Mouse (Mus musculus): Measurements from ENCODE around the gene Slc9a4. TPM values are rescaled to one million over a fixed set of nuclear protein-coding genes. Genes with fewer than 3 reads are reported as not detected.
A peak's percentile ranks its signal among the peaks of the same experiment; 100 is the strongest.
"Not testable (repeated sequence)": the region's sequence is repeated elsewhere in the genome, so short reads cannot be mapped to it uniquely, and the experiment has no call there.

Gene Slc9a4
- total RNA-seq, 2 experiments from 2014 or later, result 0.64 to 0.97 TPM

- DNase-seq, result no peak
- intact Hi-C loops (cut with DNase I), result loop anchor here (5.0 kb wide), 2 partner anchors 282 to 542 kb away; no protein-coding TSS in a partner anchor
- TF ChIP-seq CTCF (IDR thresholded peaks at IDR 0.05), result no peak
- peak overlapping the region; percentile 1; the same call in 1 of the 2 replicates for H3K4me3 ChIP-seq
- peak overlapping the region; percentile 46; the same call in 1 of the 2 replicates for H3K27ac ChIP-seq
These were observed 79.1 kb downstream of the Slc9a4 start for GRCm38 (mm10) chr1:40659017-40659416.

DNA sequence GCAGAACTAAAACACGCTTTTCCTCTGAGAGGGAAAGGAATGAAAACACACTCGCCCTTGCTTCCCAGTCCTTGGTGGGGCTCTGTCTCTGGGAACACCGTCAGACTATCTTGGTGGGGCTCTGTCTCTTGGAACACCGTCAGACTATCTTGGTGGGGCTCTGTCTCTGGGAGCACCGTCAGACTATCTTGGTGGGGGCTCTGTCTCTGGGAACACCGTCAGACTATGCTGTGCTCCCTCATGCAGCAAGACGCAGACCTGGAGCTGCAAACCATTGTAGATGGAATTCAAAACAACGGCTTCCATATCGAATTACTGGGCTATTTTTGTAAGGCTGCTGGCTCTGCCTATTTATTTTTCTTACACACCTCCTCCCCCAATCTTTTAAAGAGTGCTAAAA, 79.6 kb downstream of the Slc9a4 start:
- TF ChIP-seq CTCF (IDR thresholded peaks at IDR 0.05), result no peak
- intact Hi-C loops (cut with DNase I), result loop anchor here (5.0 kb wide), 2 partner anchors 282 to 542 kb away; no protein-coding TSS in a partner anchor
- no peak for DNase-seq
- Histone ChIP-seq H3K27ac (peak overlapping the region; percentile 46; the same call in 1 of the 2 replicates), H3K4me3 (peak overlapping the region; percentile 1; the same call in 1 of the 2 replicates)

- Histone ChIP-seq H3K27ac (no peak overlapping the region), H3K4me3 (no peak overlapping the region)
- no peak for DNase-seq
- intact Hi-C loops (cut with DNase I), result no loop called here
- no peak for TF ChIP-seq CTCF (IDR thresholded peaks at IDR 0.05)
These were observed 81.0 kb downstream of the Slc9a4 start for GRCm38 (mm10) chr1:40660838-40661237.

- no peak for TF ChIP-seq CTCF (IDR thresholded peaks at IDR 0.05)
- no peak overlapping the region for H3K27ac ChIP-seq
- no peak for DNase-seq
- intact Hi-C loops (cut with DNase I), result no loop called here
- no peak overlapping the region for H3K4me3 ChIP-seq
These were observed 85.8 kb downstream of the Slc9a4 start for GRCm38 (mm10) chr1:40665401-40666370.

DNA sequence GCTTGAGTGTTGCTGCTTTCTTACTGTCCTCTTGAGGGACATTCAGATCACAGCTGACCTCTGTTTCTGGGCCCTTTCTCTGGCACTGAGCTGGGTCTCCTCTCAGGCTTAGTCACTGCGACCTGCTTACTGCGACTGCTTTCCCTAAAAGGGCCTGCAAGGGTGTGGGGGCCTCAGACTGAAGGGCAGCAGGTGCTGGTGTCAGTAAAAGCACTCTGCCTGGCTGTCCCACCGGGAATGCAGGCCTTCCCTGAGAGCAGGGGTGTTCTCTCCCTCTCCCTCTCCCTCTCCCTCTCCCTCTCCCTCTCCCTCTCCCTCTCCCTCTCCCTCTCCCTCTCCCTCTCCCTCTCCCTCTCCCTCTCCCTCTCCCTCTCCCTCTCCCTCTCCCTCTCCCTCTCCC, 87.6 kb downstream of the Slc9a4 start:
- H3K4me3 ChIP-seq; intact Hi-C loops (cut with DNase I): not testable (repeated sequence)
- peak overlapping the region; percentile 68 for H3K27ac ChIP-seq
- DNase-seq, result peak; percentile 42

DNA sequence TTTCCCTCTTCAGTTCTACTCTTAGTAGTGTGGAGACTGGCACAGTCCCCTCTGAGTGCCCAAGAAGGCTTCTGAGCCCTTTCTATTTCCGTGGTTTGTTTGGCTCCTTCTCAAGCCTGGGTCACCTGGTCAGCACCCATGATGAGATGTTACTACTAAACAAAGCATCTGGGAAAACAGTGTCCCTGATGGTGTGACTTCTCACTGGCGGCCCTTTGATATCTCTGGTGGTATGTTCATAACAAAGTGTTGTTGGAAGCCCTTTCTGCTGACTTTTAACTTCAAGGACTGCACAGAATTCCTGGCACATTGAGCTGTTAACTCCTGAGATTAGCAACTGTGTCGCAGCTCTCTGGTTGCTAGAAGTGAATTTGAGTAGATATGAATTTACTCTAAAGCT, 90.1 kb downstream of the Slc9a4 start:
- Histone ChIP-seq H3K27ac (no peak overlapping the region), H3K4me3 (no peak overlapping the region)
- DNase-seq, result peak; percentile 32
- intact Hi-C loops (cut with DNase I), result no loop called here
- no peak for TF ChIP-seq CTCF (IDR thresholded peaks at IDR 0.05)

- intact Hi-C loops (cut with DNase I), result no loop called here
- no peak for TF ChIP-seq CTCF (IDR thresholded peaks at IDR 0.05)
- H3K4me3 ChIP-seq, result no peak overlapping the region
These were observed 91.6 kb downstream of the Slc9a4 start for GRCm38 (mm10) chr1:40671490-40671889.

DNA sequence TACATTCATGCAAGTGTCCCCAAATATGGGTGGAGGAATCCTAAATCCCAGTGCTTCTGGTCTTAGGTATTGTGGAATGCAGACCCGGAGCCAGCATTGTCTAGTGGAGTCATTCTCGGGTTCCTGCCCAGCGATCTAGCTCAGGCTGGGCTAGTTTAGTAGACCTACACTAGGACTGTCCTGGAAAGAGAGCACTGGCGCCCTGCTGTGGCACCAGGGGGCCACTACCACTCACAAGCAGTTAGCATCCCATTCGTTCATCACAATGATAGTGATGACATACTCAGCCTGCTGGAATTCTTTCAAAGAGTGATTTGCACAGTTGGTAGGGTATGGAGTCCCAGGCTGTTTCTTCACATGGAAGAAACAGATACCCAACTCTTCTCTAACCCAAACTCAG, 97.4 kb downstream of the Slc9a4 start:
- TF ChIP-seq CTCF (IDR thresholded peaks at IDR 0.05), result peak; percentile 71
- intact Hi-C loops (cut with DNase I), result loop anchor here (5.0 kb wide), 1 partner anchor 90 kb away; no protein-coding TSS in a partner anchor

More at GRCm38 (mm10) chr1:40671490-40671889, 91.6 kb downstream of the Slc9a4 start:
- no peak for DNase-seq
- no peak overlapping the region for H3K27ac ChIP-seq

More for the DNA sequence above, 97.4 kb downstream of the Slc9a4 start:
- peak; percentile 50 for DNase-seq
- Histone ChIP-seq H3K4me3 (no peak overlapping the region), H3K27ac (no peak overlapping the region)

Other genes starting within 250 kb of the Slc9a4 start
- gene Il1rl1, start 150.5 kb upstream of the Slc9a4 start, total RNA-seq (2021), result 1 to 10 TPM; 1.0 to 1.1 TPM
- gene Il18r1, start 114.5 kb upstream of the Slc9a4 start, total RNA-seq (2021), result under 1 TPM; 0.06 to 0.08 TPM
- not detected for gene Il18rap, start 64.7 kb upstream of the Slc9a4 start, total RNA-seq (2021)
- 10 to 100 TPM; 16.6 to 30.1 TPM for gene Slc9a2, start 100.5 kb downstream of the Slc9a4 start, total RNA-seq (2021)
- gene Mfsd9, start 210.6 kb downstream of the Slc9a4 start, total RNA-seq (2021), result under 1 TPM; 0.31 to 0.89 TPM
- gene Tmem182, start 225.5 kb downstream of the Slc9a4 start, total RNA-seq (2021), result 100 to 1,000 TPM; 181 to 243 TPM

All from gastrocnemius, adult 2 months (tissue).